Mouse (Mus musculus) small intestine, adult 2 months (tissue): Measurements from ENCODE around the gene Gm26602. TPM values are rescaled to one million over a fixed set of nuclear protein-coding genes. Genes with fewer than 3 reads are reported as not detected.

ENCODE experiments used
- H3K27ac ChIP-seq: fragments of 200-500 bp; 2 replicates; pipeline ENCODE4 v1.5.1; 2012; ENCODE audit warnings: low read depth, low read length, control low read depth, inconsistent platforms; ENCODE audit not compliant: insufficient read depth
- H3K27me3 ChIP-seq: fragments of 200-500 bp; 2 replicates; pipeline ENCODE4 v1.6.1; 2012; ENCODE audit warnings: mild to moderate bottlenecking, moderate library complexity, low read length, inconsistent platforms; ENCODE audit not compliant: control insufficient read depth, insufficient read depth
- H3K36me3 ChIP-seq: fragments of 200-500 bp; 2 replicates; pipeline ENCODE4 v1.6.1; 2012; ENCODE audit warnings: mild to moderate bottlenecking, low read length, control low read depth, inconsistent platforms; ENCODE audit not compliant: control insufficient read depth, insufficient read depth
- H3K4me1 ChIP-seq: fragments of 200-500 bp; 2 replicates; pipeline ENCODE4 v1.6.1; 2012; ENCODE audit warnings: low read length, inconsistent platforms, mixed read lengths; ENCODE audit not compliant: control insufficient read depth, insufficient read depth, insufficient read length
- H3K4me3 ChIP-seq: fragments of 200-500 bp; 2 replicates; pipeline ENCODE4 v1.5.1; 2012; ENCODE audit warnings: low read depth, mild to moderate bottlenecking, control low read depth, inconsistent platforms, low read length, moderate library complexity
- CTCF ChIP-seq: fragments of 200-500 bp; IDR thresholded peaks from 2 replicates; pipeline ENCODE4 v1.5.1; 2012; ENCODE audit warnings: low read depth, mild to moderate bottlenecking, control low read depth, inconsistent platforms, low read length, moderate library complexity, mixed read lengths; ENCODE audit not compliant: insufficient replicate concordance, insufficient read length; ENCODE audit errors: extremely low read depth
- POLR2A ChIP-seq: fragments of 200-500 bp; IDR thresholded peaks from 2 replicates; pipeline ENCODE4 v1.6.1; 2012; ENCODE audit warnings: low read depth, mild to moderate bottlenecking, control low read depth, inconsistent platforms, low read length, moderate library complexity
- WGBS: fragments of 180-500 bp; shearing (Covaris S2); methylation state at CpG from one replicate; pipeline ENCODE4 v1.1.7; 2018; 5-methylcytosine and 5-hydroxymethylcytosine counted together
- polyA plus RNA-seq: library from polyadenylated mRNA; depleted of rRNA; stranded (reverse); fragments of >200 nt; gene quantifications from 2 replicates; pipeline ENCODE4 v1.2.3, GENCODE M21; 2012

Gm26602 gene
- polyA plus RNA-seq, 1 experiment = not detected

GRCm38 (mm10) chr10:79897316-79898245 is 13.1 kb upstream of the Gm26602 start:
- H3K4me1 ChIP-seq = peaks cover 9% of the 10 kb centered on the region
- H3K27me3 ChIP-seq = no peaks in the 10 kb centered on the region
- H3K4me3 ChIP-seq = no peak overlapping the region
- H3K27ac ChIP-seq = no peak overlapping the region
- peaks cover 15% of the 10 kb centered on the region; the same call in 1 of the 2 replicates for H3K36me3 ChIP-seq
- WGBS = 52% methylated on average over 20 of the region's 20 CpGs
- TF ChIP-seq POLR2A = no peak

GRCm38 (mm10) chr10:79900951-79901410 is 9.7 kb upstream of the Gm26602 start:
- peaks cover 22% of the 10 kb centered on the region for H3K36me3 ChIP-seq
- TF ChIP-seq CTCF (no peak), POLR2A (no peak)

GRCm38 (mm10) chr10:79906712-79907111 is 3.9 kb upstream of the Gm26602 start:
- 97% methylated on average over 9 of the region's 9 CpGs for WGBS
- no peak overlapping the region for H3K27ac ChIP-seq
- no peaks in the 10 kb centered on the region for H3K27me3 ChIP-seq
- no peak overlapping the region for H3K4me3 ChIP-seq
- TF ChIP-seq POLR2A (no peak), CTCF (no peak)
- H3K4me1 ChIP-seq = no peaks in the 10 kb centered on the region
- peaks cover 20% of the 10 kb centered on the region for H3K36me3 ChIP-seq

More at GRCm38 (mm10) chr10:79900951-79901410, 9.7 kb upstream of the Gm26602 start:
- 68% methylated on average over 2 of the region's 2 CpGs for WGBS
- Histone ChIP-seq H3K27me3 (no peaks in the 10 kb centered on the region), H3K4me1 (peaks cover 9% of the 10 kb centered on the region), H3K4me3 (no peak overlapping the region), H3K27ac (no peak overlapping the region)

- no peak overlapping the region for H3K27ac ChIP-seq
- TF ChIP-seq POLR2A = no peak
- TF ChIP-seq CTCF = no peak
- H3K4me3 ChIP-seq = no peak overlapping the region
- peaks cover 21% of the 10 kb centered on the region for H3K36me3 ChIP-seq
- 93% methylated on average over 10 of the region's 10 CpGs for WGBS
- H3K27me3 ChIP-seq = no peaks in the 10 kb centered on the region
- H3K4me1 ChIP-seq = no peaks in the 10 kb centered on the region
Measured at GRCm38 (mm10) chr10:79907415-79907814, 3.2 kb upstream of the Gm26602 start.

GRCm38 (mm10) chr10:79908167-79909091 is 2.2 kb upstream of the Gm26602 start, which contains the start of gene Med16:
Gene Med16, minus strand, starts transcription at chr10:79908923.
- TF ChIP-seq POLR2A (no peak; the same call in none of the 2 replicates), CTCF (no peak)
- H3K4me1 ChIP-seq = no peaks in the 10 kb centered on the region
- H3K27me3 ChIP-seq = no peaks in the 10 kb centered on the region
- WGBS = under 1% methylated on average over 52 of the region's 52 CpGs
- peaks cover 14% of the 10 kb centered on the region for H3K36me3 ChIP-seq
- peak within 1 kb of the TSS; percentile 98 for H3K4me3 ChIP-seq
- H3K27ac ChIP-seq = peak within 1 kb of the TSS; percentile 98

GRCm38 (mm10) chr10:79909092-79909922 is 1.3 kb upstream of the Gm26602 start:
- TF ChIP-seq CTCF (no peak), POLR2A (no peak)
- Histone ChIP-seq H3K4me1 (peaks cover 2% of the 10 kb centered on the region; the same call in 1 of the 2 replicates), H3K27ac (peak overlapping the region; percentile 8; the same call in 1 of the 2 replicates), H3K36me3 (peaks cover 14% of the 10 kb centered on the region), H3K4me3 (no peak overlapping the region), H3K27me3 (no peaks in the 10 kb centered on the region)
- WGBS = 21% methylated on average over 14 of the region's 14 CpGs
